Mouse (Mus musculus) embryonic facial prominence, embryonic 11.5 days (tissue): ENCODE measurements at regions not wholly inside any gene's neighbourhood (a gene's known extent, or its start where the extent isn't known, plus 50 kb on each side); places are given as distances from the start of the nearest gene placed in this dataset.

Experiments used
- ATAC-seq: fragments of 200-750 bp; cut with Nextera tagmentation; replicated peaks from 2 replicates; pipeline ENCODE4 v1.8.0; 2017; ENCODE audit warnings: low read depth; ENCODE audit not compliant: insufficient number of reproducible peaks, low FRiP score, low TSS enrichment
- DNase-seq: peaks from one replicate; pipeline ENCODE4 v3.0.0-alpha.2; 2015; ENCODE audit warnings: low spot score
- H3K27ac ChIP-seq: fragments of 300-500 bp; sonication (generic); replicated peaks from 2 replicates; pipeline ENCODE4 v1.5.1; 2014; ENCODE audit warnings: mild to moderate bottlenecking, low read depth, low read length, control low read depth
- H3K27me3 ChIP-seq: fragments of 300-500 bp; sonication (generic); 2 replicates; pipeline ENCODE4 v1.6.1; 2014; ENCODE audit warnings: mild to moderate bottlenecking, low read length, moderate library complexity, mixed read lengths; ENCODE audit not compliant: control insufficient read depth, insufficient read depth
- H3K36me3 ChIP-seq: fragments of 300-500 bp; sonication (generic); replicated peaks from 2 replicates; pipeline ENCODE4 v1.6.1; 2014; ENCODE audit warnings: low read depth, mild to moderate bottlenecking, low read length, moderate library complexity, mixed read lengths; ENCODE audit not compliant: control insufficient read depth, insufficient read depth
- H3K4me1 ChIP-seq: fragments of 300-500 bp; sonication (generic); 2 replicates; pipeline ENCODE4 v1.6.1; 2014; ENCODE audit warnings: low read length, mixed read lengths; ENCODE audit not compliant: control insufficient read depth, insufficient read depth
- H3K4me2 ChIP-seq: fragments of 300-500 bp; sonication (generic); 2 replicates; pipeline ENCODE4 v1.6.1; 2014; ENCODE audit warnings: low read depth, mild to moderate bottlenecking, control low read depth, low read length, moderate library complexity
- H3K4me3 ChIP-seq: fragments of 300-500 bp; sonication (generic); 2 replicates; pipeline ENCODE4 v1.5.1; 2014; ENCODE audit warnings: low read depth, low read length, control low read depth
- H3K9ac ChIP-seq: fragments of 300-500 bp; sonication (generic); replicated peaks from 2 replicates; pipeline ENCODE4 v1.6.1; 2014; ENCODE audit warnings: mild to moderate bottlenecking, control low read depth, low read length
- H3K9me3 ChIP-seq: fragments of 300-500 bp; sonication (generic); replicated peaks from 2 replicates; pipeline ENCODE4 v1.6.1; 2016; ENCODE audit warnings: mild to moderate bottlenecking, low read length, inconsistent platforms, mixed read lengths; ENCODE audit not compliant: control insufficient read depth
- WGBS: fragments of 180-500 bp; shearing (Covaris S2); extraction: QIAGEN DNeasy Blood & Tissue Kit; methylation state at CpG from one replicate; pipeline ENCODE4 v1.1.7; 2014; 5-methylcytosine and 5-hydroxymethylcytosine counted together

GRCm38 (mm10) chr1:128821991-128822390 is 229.9 kb upstream of the Cxcr4 start:
- no peak overlapping the region for H3K27ac ChIP-seq

GRCm38 (mm10) chr1:128820527-128820926 is 228.4 kb upstream of the Cxcr4 start:
- H3K9me3 ChIP-seq: no peaks in the 10 kb centered on the region
- H3K27me3 ChIP-seq: no peaks in the 10 kb centered on the region
- WGBS: 90% methylated on average over 1 of the region's 1 CpGs
- H3K4me3 ChIP-seq: no peak overlapping the region
- H3K4me2 ChIP-seq: no peak overlapping the region
- DNase-seq (no peak), ATAC-seq (no peak)
- no peaks in the 10 kb centered on the region for H3K36me3 ChIP-seq
- no peaks in the 10 kb centered on the region for H3K4me1 ChIP-seq
- H3K9ac ChIP-seq: no peak overlapping the region
- H3K27ac ChIP-seq: no peak overlapping the region

More at GRCm38 (mm10) chr1:128821991-128822390, 229.9 kb upstream of the Cxcr4 start:
- H3K4me3 ChIP-seq: no peak overlapping the region
- H3K9ac ChIP-seq: no peak overlapping the region
- WGBS: 68% methylated on average over 6 of the region's 6 CpGs
- H3K27me3 ChIP-seq: no peaks in the 10 kb centered on the region
- H3K36me3 ChIP-seq: no peaks in the 10 kb centered on the region
- no peak overlapping the region for H3K4me2 ChIP-seq
- 0 out of 2 replicates have a peak, but pooled peaks have one; percentile 41 for ATAC-seq
- no peaks in the 10 kb centered on the region for H3K4me1 ChIP-seq
- no peak for DNase-seq
- H3K9me3 ChIP-seq: no peaks in the 10 kb centered on the region

- no peaks in the 10 kb centered on the region for H3K4me1 ChIP-seq
- H3K9me3 ChIP-seq: no peaks in the 10 kb centered on the region
- H3K36me3 ChIP-seq: no peaks in the 10 kb centered on the region
- no peaks in the 10 kb centered on the region for H3K27me3 ChIP-seq
- no peak for DNase-seq
- H3K27ac ChIP-seq: no peak overlapping the region
- no peak overlapping the region for H3K4me2 ChIP-seq
- 93% methylated on average over 6 of the region's 6 CpGs for WGBS
- ATAC-seq: no peak
- no peak overlapping the region for H3K9ac ChIP-seq
- no peak overlapping the region for H3K4me3 ChIP-seq
Measured at GRCm38 (mm10) chr1:128819611-128820010, 227.5 kb upstream of the Cxcr4 start.

- DNase-seq (no peak), ATAC-seq (no peak)
- H3K4me3 ChIP-seq: no peak overlapping the region
- no peaks in the 10 kb centered on the region for H3K27me3 ChIP-seq
- H3K27ac ChIP-seq: no peak overlapping the region
- H3K9me3 ChIP-seq: no peaks in the 10 kb centered on the region
- no peak overlapping the region for H3K9ac ChIP-seq
- no peak overlapping the region for H3K4me2 ChIP-seq
- no peaks in the 10 kb centered on the region for H3K4me1 ChIP-seq
- 76% methylated on average over 5 of the region's 5 CpGs for WGBS
- no peaks in the 10 kb centered on the region for H3K36me3 ChIP-seq
Measured at GRCm38 (mm10) chr1:128813379-128813778, 221.3 kb upstream of the Cxcr4 start.

- Histone ChIP-seq H3K27me3 (no peaks in the 10 kb centered on the region), H3K9me3 (no peaks in the 10 kb centered on the region), H3K9ac (no peak overlapping the region), H3K4me3 (no peak overlapping the region), H3K27ac (no peak overlapping the region), H3K4me1 (no peaks in the 10 kb centered on the region; the same call in 1 of the 2 replicates), H3K36me3 (no peaks in the 10 kb centered on the region), H3K4me2 (no peak overlapping the region)
- no peak for DNase-seq
- 79% methylated on average over 3 of the region's 3 CpGs for WGBS
- ATAC-seq: no peak
Measured at GRCm38 (mm10) chr1:128810860-128811259, 218.8 kb upstream of the Cxcr4 start.

GRCm38 (mm10) chr1:128810094-128810493 is 218.0 kb upstream of the Cxcr4 start:
- H3K27me3 ChIP-seq: no peaks in the 10 kb centered on the region
- H3K9ac ChIP-seq: no peak overlapping the region
- ATAC-seq (no peak), DNase-seq (no peak)
- H3K36me3 ChIP-seq: no peaks in the 10 kb centered on the region
- peaks cover 3% of the 10 kb centered on the region; the same call in 1 of the 2 replicates for H3K4me1 ChIP-seq
- H3K27ac ChIP-seq: no peak overlapping the region
- H3K4me2 ChIP-seq: no peak overlapping the region
- 69% methylated on average over 2 of the region's 2 CpGs for WGBS
- no peaks in the 10 kb centered on the region for H3K9me3 ChIP-seq
- no peak overlapping the region for H3K4me3 ChIP-seq

GRCm38 (mm10) chr1:128809601-128810000 is 217.5 kb upstream of the Cxcr4 start:
- no peaks in the 10 kb centered on the region for H3K36me3 ChIP-seq
- no peaks in the 10 kb centered on the region for H3K9me3 ChIP-seq
- no peak for ATAC-seq
- no peak overlapping the region for H3K9ac ChIP-seq
- no peaks in the 10 kb centered on the region for H3K27me3 ChIP-seq
- no peak overlapping the region for H3K27ac ChIP-seq
- H3K4me3 ChIP-seq: no peak overlapping the region
- no peak overlapping the region for H3K4me2 ChIP-seq
- H3K4me1 ChIP-seq: peaks cover 3% of the 10 kb centered on the region; the same call in 1 of the 2 replicates
- 92% methylated on average over 8 of the region's 8 CpGs for WGBS
- no peak for DNase-seq

GRCm38 (mm10) chr1:128808599-128808998 is 216.5 kb upstream of the Cxcr4 start:
- Histone ChIP-seq H3K27me3 (no peaks in the 10 kb centered on the region), H3K27ac (no peak overlapping the region), H3K9ac (no peak overlapping the region), H3K4me1 (peaks cover 3% of the 10 kb centered on the region; the same call in 1 of the 2 replicates), H3K36me3 (no peaks in the 10 kb centered on the region), H3K4me3 (no peak overlapping the region), H3K9me3 (no peaks in the 10 kb centered on the region), H3K4me2 (no peak overlapping the region)
- no peak for DNase-seq
- 85% methylated on average over 5 of the region's 5 CpGs for WGBS
- ATAC-seq: no peak
